Mouse (Mus musculus) kidney, adult 18-20 months (tissue): ENCODE data around the gene Parp12.

Experiments
- DNase-seq: peaks from one replicate; pipeline ENCODE4 v3.0.0; 2021

Gene Parp12

GRCm38 (mm10) chr6:39117584-39118455 is at the start of gene Parp12:
TSS of gene Parp12 (minus strand) at chr6:39118349.
- peak; percentile 88 for DNase-seq

GRCm38 (mm10) chr6:39164891-39165290 is 46.7 kb upstream of the Parp12 start:
- DNase-seq, result no peak

- DNase-seq, result no peak
These were observed 43.8 kb upstream of the Parp12 start for GRCm38 (mm10) chr6:39161975-39162374.

GRCm38 (mm10) chr6:39146041-39146440 is 27.9 kb upstream of the Parp12 start:
- no peak for DNase-seq

GRCm38 (mm10) chr6:39132556-39132955 is 14.4 kb upstream of the Parp12 start:
- no peak for DNase-seq

- no peak for DNase-seq
These were observed 13.3 kb upstream of the Parp12 start for GRCm38 (mm10) chr6:39131480-39131879.

GRCm38 (mm10) chr6:39124719-39125118 is 6.6 kb upstream of the Parp12 start:
- DNase-seq, result no peak

GRCm38 (mm10) chr6:39120685-39121084 is 2.5 kb upstream of the Parp12 start:
- no peak for DNase-seq

GRCm38 (mm10) chr6:39118456-39118881 is 320 bp upstream of the Parp12 start:
- DNase-seq, result no peak

- no peak for DNase-seq
These were observed 2.7 kb downstream of the Parp12 start for GRCm38 (mm10) chr6:39115438-39115837.

- DNase-seq, result no peak
These were observed 5.0 kb downstream of the Parp12 start for GRCm38 (mm10) chr6:39113141-39113540.

GRCm38 (mm10) chr6:39112701-39113100 is 5.4 kb downstream of the Parp12 start:
- DNase-seq, result no peak

GRCm38 (mm10) chr6:39106812-39107211 is 11.3 kb downstream of the Parp12 start:
- DNase-seq, result no peak

GRCm38 (mm10) chr6:39104631-39105030 is 13.5 kb downstream of the Parp12 start:
- no peak for DNase-seq

- no peak for DNase-seq
These were observed 41.7 kb downstream of the Parp12 start for GRCm38 (mm10) chr6:39076498-39076897.

GRCm38 (mm10) chr6:39074186-39074585 is 44.0 kb downstream of the Parp12 start:
- DNase-seq, result no peak

- DNase-seq, result no peak
These were observed 45.5 kb downstream of the Parp12 start for GRCm38 (mm10) chr6:39072664-39073063.

- peak; percentile 87 for DNase-seq
These were observed 51.1 kb downstream of the Parp12 start for GRCm38 (mm10) chr6:39066935-39067578.

- DNase-seq, result no peak
These were observed 54.6 kb downstream of the Parp12 start for GRCm38 (mm10) chr6:39063541-39063940.

GRCm38 (mm10) chr6:39061180-39061579 is 57.0 kb downstream of the Parp12 start:
- no peak for DNase-seq

- peak; percentile 47 for DNase-seq
These were observed 58.3 kb downstream of the Parp12 start for GRCm38 (mm10) chr6:39059547-39060497.

GRCm38 (mm10) chr6:39058936-39059335 is 59.2 kb downstream of the Parp12 start:
- no peak for DNase-seq

GRCm38 (mm10) chr6:39058389-39058788 is 59.8 kb downstream of the Parp12 start:
- no peak for DNase-seq
